8 mouse cellular contexts compared by ENCODE assay signal in the genomic region with DNA sequence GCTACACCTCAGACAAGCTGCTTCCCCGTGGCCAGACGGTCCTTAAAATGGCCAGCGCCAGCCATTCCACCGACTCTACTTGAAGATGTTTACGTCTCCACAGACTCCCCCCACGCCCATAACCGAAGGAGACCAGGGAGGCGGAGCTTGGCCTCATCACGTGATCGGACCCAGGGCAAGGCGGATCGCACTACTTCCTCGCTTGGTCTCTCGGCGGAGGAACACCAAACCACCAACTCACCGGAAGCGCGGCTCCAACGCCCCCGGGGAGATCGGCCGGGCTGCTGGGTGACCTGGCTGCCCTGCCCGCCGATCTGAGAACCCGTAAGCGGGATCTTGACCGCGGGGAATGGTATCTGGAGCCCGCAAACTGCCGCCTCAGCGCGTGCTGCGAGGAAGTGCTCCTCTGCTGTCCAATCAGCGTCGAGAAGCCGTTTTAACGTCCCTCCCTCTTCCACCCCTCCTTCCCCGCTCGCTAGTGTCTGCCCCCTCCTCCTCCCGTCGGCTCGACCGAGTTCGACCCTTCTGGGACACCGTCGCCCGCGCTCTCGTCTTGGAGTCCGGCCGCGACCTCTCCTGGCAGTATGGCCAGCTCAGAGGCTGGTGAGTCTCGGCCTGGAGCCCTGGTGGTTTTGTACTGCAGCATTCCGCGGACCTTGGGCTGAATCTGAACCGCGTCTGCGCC. TPM values are rescaled to one million over a fixed set of nuclear protein-coding genes. Genes with fewer than 3 reads are reported as not detected.
DNase-seq lines count a peak whose midpoint lies in the region; ATAC-seq and TF ChIP-seq lines count a peak whose summit lies in the region.

A gene (minus strand): TSS at position 411 of the 685 bp plus-strand sequence.
A gene (plus strand): TSS at position 478 of the 685 bp plus-strand sequence.

- WGBS in forebrain, embryonic 13.5 days, result under 1% methylated on average over 58 of the region's 58 CpGs
- WGBS in liver, embryonic 15.5 days (ENCODE audit: insufficient replicate concordance), result under 1% methylated on average over 58 of the region's 58 CpGs
- under 1% methylated on average over 58 of the region's 58 CpGs for WGBS in neural tube, embryonic 11.5 days

- H3K27me3 ChIP-seq in forebrain, embryonic 13.5 days, result no peaks in the 10 kb centered on the region
- H3K27me3 ChIP-seq in liver, embryonic 15.5 days, result no peaks in the 10 kb centered on the region
- no peaks in the 10 kb centered on the region for H3K27me3 ChIP-seq in neural tube, embryonic 11.5 days (ENCODE audit: control insufficient read depth, insufficient read depth, low read length)

- in situ Hi-C loops in ES-E14 (cut with MboI; ENCODE audit: low sequenced_read_pairs in 2 of 2, unreplicated experiment in 2 of 2), result no loop called here

- H3K9ac ChIP-seq in ES-E14 (ENCODE audit: insufficient read depth, low read depth, low read length, poor library complexity, severe bottlenecking), result peak within 1 kb of the TSS; percentile 97
- H3K9ac ChIP-seq in forebrain, embryonic 13.5 days, result peak within 1 kb of the TSS; percentile 100
- H3K9ac ChIP-seq in liver, embryonic 15.5 days, result peak within 1 kb of the TSS; percentile 99
- H3K9ac ChIP-seq in neural tube, embryonic 11.5 days (ENCODE audit: low read length), result peak within 1 kb of the TSS; percentile 100

- H3K4me2 ChIP-seq in forebrain, embryonic 13.5 days, result peak within 1 kb of the TSS; percentile 78
- H3K4me2 ChIP-seq in liver, embryonic 15.5 days, result peak within 1 kb of the TSS; percentile 68
- H3K4me2 ChIP-seq in neural tube, embryonic 11.5 days (ENCODE audit: low read depth), result peak within 1 kb of the TSS; percentile 48

- no peaks in the 10 kb centered on the region for H3K9me3 ChIP-seq in ES-E14 (ENCODE audit: control insufficient read depth, insufficient read depth, low read depth, low read length)
- H3K9me3 ChIP-seq in forebrain, embryonic 13.5 days (replicated peaks), result no peaks in the 10 kb centered on the region
- H3K9me3 ChIP-seq in liver, embryonic 15.5 days (replicated peaks), result no peaks in the 10 kb centered on the region
- H3K9me3 ChIP-seq in neural tube, embryonic 11.5 days (ENCODE audit: control insufficient read depth, low read length), result no peaks in the 10 kb centered on the region

- H3K4me3 ChIP-seq in ES-E14 (ENCODE audit: insufficient read depth in 1 of 2, low read depth in 1 of 2, low read length in 2 of 2, poor library complexity in 1 of 2, severe bottlenecking in 1 of 2), result peak within 1 kb of the TSS; percentile 89 to 96
- peak within 1 kb of the TSS; percentile 98 for H3K4me3 ChIP-seq in forebrain, embryonic 13.5 days
- H3K4me3 ChIP-seq in liver, embryonic 15.5 days (replicated peaks), result peak within 1 kb of the TSS; percentile 96
- H3K4me3 ChIP-seq in neural tube, embryonic 11.5 days (ENCODE audit: low read depth, low read length), result peak within 1 kb of the TSS; percentile 87

- H3K4me1 ChIP-seq in ES-E14 (ENCODE audit: control insufficient read depth in 2 of 2, insufficient read depth in 2 of 2, low read length in 2 of 2, poor library complexity in 1 of 2), result peaks cover 0 to 2% of the 10 kb centered on the region in 2 experiments; a peak in 1 of 4 replicates
- H3K4me1 ChIP-seq in forebrain, embryonic 13.5 days, result peaks cover 31% of the 10 kb centered on the region
- peaks cover 21% of the 10 kb centered on the region for H3K4me1 ChIP-seq in liver, embryonic 15.5 days (replicated peaks)
- H3K4me1 ChIP-seq in neural tube, embryonic 11.5 days (ENCODE audit: control insufficient read depth, insufficient read depth, low read length), result peaks cover 6% of the 10 kb centered on the region

- intact Hi-C loops in heart, postnatal 10 days (cut with DNase I), result loop anchor here (5.0 kb wide), 2 partner anchors 128 to 193 kb away; no protein-coding TSS in a partner anchor

- peak; percentile 91 for ATAC-seq in forebrain, embryonic 13.5 days
- peak; percentile 86 for ATAC-seq in liver, embryonic 15.5 days (ENCODE audit: insufficient read depth)
- peak; percentile 90 for ATAC-seq in neural tube, embryonic 11.5 days (ENCODE audit: insufficient read depth, low FRiP score, low TSS enrichment)

- peak; percentile 99 for DNase-seq in ES-E14 (ENCODE audit: low read depth, low spot score)
- DNase-seq in cerebellum, adult 11 months, result peak; percentile 98
- DNase-seq in heart, postnatal 10 days, result peak; percentile 99
- DNase-seq in kidney, postnatal 4 days, result peak; percentile 99
- DNase-seq in neural tube, embryonic 11.5 days (ENCODE audit: low spot score), result peak; percentile 98
- peak; percentile 99 for DNase-seq in telencephalon, adult 2 months (ENCODE audit: low read depth, low spot score)

- H3K36me3 ChIP-seq in ES-E14 (ENCODE audit: control insufficient read depth, insufficient read depth, low read length, poor library complexity, severe bottlenecking), result peaks cover 24% of the 10 kb centered on the region
- H3K36me3 ChIP-seq in forebrain, embryonic 13.5 days (ENCODE audit: poor library complexity, severe bottlenecking), result peaks cover 50% of the 10 kb centered on the region
- H3K36me3 ChIP-seq in liver, embryonic 15.5 days (replicated peaks), result peaks cover 57% of the 10 kb centered on the region
- peaks cover 3% of the 10 kb centered on the region for H3K36me3 ChIP-seq in neural tube, embryonic 11.5 days (ENCODE audit: control insufficient read depth, insufficient read depth, low read length)

- H3K27ac ChIP-seq in ES-E14 (ENCODE audit: insufficient read depth, low read depth, low read length, poor library complexity, severe bottlenecking), result peak within 1 kb of the TSS; percentile 99
- peak within 1 kb of the TSS; percentile 99 for H3K27ac ChIP-seq in forebrain, embryonic 13.5 days
- H3K27ac ChIP-seq in liver, embryonic 15.5 days (replicated peaks), result peak within 1 kb of the TSS; percentile 99
- peak within 1 kb of the TSS; percentile 97 for H3K27ac ChIP-seq in neural tube, embryonic 11.5 days (ENCODE audit: low read depth, low read length)

TF ChIP-seq in ES-E14, 5 proteins besides CTCF, POLR2A, EP300 and RAD21:
- TF ChIP-seq HCFC1 (IDR thresholded peaks at IDR 0.05; ENCODE audit: borderline replicate concordance, insufficient read depth, low read length) (peak; percentile 70; the same call in 1 of the 2 replicates), CHD2 (IDR thresholded peaks at IDR 0.05; ENCODE audit: low read depth, low read length) (no peak), ZC3H11A (IDR thresholded peaks at IDR 0.05; ENCODE audit: borderline replicate concordance, low read depth, low read length) (no peak), MAFK (IDR thresholded peaks at IDR 0.05; ENCODE audit: insufficient read depth, low read depth, low read length) (peak; percentile 68), ZNF384 (IDR thresholded peaks at IDR 0.05; ENCODE audit: low read depth, low read length) (no peak)

RNA-seq across cellular contexts. Expression of the first gene that starts in this region (rescaled TPM):
- total RNA-seq in ES-E14 (2012; rRNA removed), result 300 and 403 TPM in 2 replicates
- 503 and 514 TPM in 2 replicates for polyA plus RNA-seq in forebrain, embryonic 13.5 days (2015; fragmentation: Nextera tagmentation; extraction: Ambion mirVana)
- 100 to 1,000 TPM; 513 to 524 TPM for total RNA-seq in heart, postnatal 10 days (2021)
- polyA plus RNA-seq in liver, embryonic 15.5 days (2015; fragmentation: Nextera tagmentation; extraction: Ambion mirVana), result 114 and 115 TPM in 2 replicates
- polyA plus RNA-seq in neural tube, embryonic 11.5 days (2014; fragmentation: Nextera tagmentation; extraction: Ambion mirVana), result 496 and 500 TPM in 2 replicates

RNA-seq across cellular contexts. Expression of the second gene that starts in this region (rescaled TPM):
- 14.1 and 15.4 TPM in 2 replicates for total RNA-seq in ES-E14 (2012; rRNA removed)
- 19.5 and 21.6 TPM in 2 replicates for polyA plus RNA-seq in forebrain, embryonic 13.5 days (2015; fragmentation: Nextera tagmentation; extraction: Ambion mirVana)
- total RNA-seq in heart, postnatal 10 days (2021), result 10 to 100 TPM in 1 of 2 experiments, 1 to 10 TPM in 1; 7.7 to 10.5 TPM
- 7.8 and 9.1 TPM in 2 replicates for polyA plus RNA-seq in liver, embryonic 15.5 days (2015; fragmentation: Nextera tagmentation; extraction: Ambion mirVana)
- polyA plus RNA-seq in neural tube, embryonic 11.5 days (2014; fragmentation: Nextera tagmentation; extraction: Ambion mirVana), result 19.0 and 22.9 TPM in 2 replicates

Comparison
In these comparisons a context has a peak if more than half of its experiments do, and no peak if none do; other contexts are left out.
1. Peak in every context shown above with its lines: DNase-seq, ATAC-seq, H3K4me3 ChIP-seq and H3K27ac ChIP-seq.